Mouse (Mus musculus) lung, postnatal 0 days (tissue): ENCODE measurements at regions not wholly inside any gene's neighbourhood (a gene's known extent, or its start where the extent isn't known, plus 50 kb on each side); places are given as distances from the start of the nearest gene placed in this dataset.

Source experiments
- CTCF ChIP-seq: IDR thresholded peaks from 2 replicates; pipeline ENCODE4 v1.5.1; 2016; ENCODE audit warnings: antibody characterized with exemption, mild to moderate bottlenecking
- EP300 ChIP-seq: IDR thresholded peaks from 2 replicates; pipeline ENCODE4 v1.6.1; 2016; ENCODE audit warnings: antibody characterized with exemption, mild to moderate bottlenecking, control low read depth

- TF ChIP-seq CTCF (no peak), EP300 (no peak)
Observed at GRCm38 (mm10) chr9:47081407-47081806, 82.9 kb downstream of the Gm4791 start.
